Mouse (Mus musculus) liver, postnatal 0 days (tissue): ENCODE measurements around the gene Pofut2.
A peak's percentile ranks its signal among the peaks of the same experiment; 100 is the strongest.

Source experiments
- CTCF ChIP-seq: sonication (generic); IDR thresholded peaks from 2 replicates; pipeline ENCODE4 v1.5.1; 2016; ENCODE audit warnings: antibody characterized with exemption, low read depth
- EP300 ChIP-seq: IDR thresholded peaks from 2 replicates; pipeline ENCODE4 v1.6.1; 2016; ENCODE audit warnings: antibody characterized with exemption, low read depth, mild to moderate bottlenecking

DNA sequence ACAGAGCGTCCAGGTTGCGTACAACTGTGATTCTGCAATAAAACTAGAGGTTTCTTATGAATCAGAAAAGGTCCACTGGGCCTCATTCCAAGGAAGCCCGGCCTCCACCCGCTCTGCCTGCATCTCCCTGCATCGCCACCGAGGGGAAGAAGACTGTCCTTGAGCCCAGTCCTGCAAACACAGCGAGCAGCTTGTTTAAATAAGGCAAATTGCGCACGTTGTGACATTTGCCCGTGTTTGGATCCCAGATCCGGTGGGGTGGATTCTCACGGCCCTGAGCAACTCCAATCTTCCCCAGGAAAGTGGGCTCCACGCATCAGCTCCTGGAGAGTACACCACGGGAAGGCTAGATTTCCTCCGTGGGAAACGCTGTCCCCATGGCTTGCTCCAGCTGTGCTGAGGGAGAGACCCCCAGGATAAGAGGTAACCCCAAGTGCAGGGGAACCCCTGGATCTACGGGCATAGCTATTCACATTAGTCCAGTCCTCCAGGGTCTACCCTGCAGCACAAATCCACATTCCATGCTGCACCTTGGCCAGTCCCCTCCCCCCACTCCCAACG, 7.7 kb upstream of the Pofut2 start:
- TF ChIP-seq CTCF: peak; percentile 12; the same call in 1 of the 2 replicates
- no peak for TF ChIP-seq EP300
